Mouse (Mus musculus) hindbrain, embryonic 14.5 days (tissue): ENCODE data around the gene Fcrlb. TPM values are rescaled to one million over a fixed set of nuclear protein-coding genes. Genes with fewer than 3 reads are reported as not detected.

Source experiments
- ATAC-seq: fragments of 200-750 bp; cut with Nextera tagmentation; 2 replicates; pipeline ENCODE4 v1.8.0; 2017; ENCODE audit warnings: moderate number of reproducible peaks, mild to moderate bottlenecking, moderate TSS enrichment, moderate library complexity; ENCODE audit not compliant: low FRiP score
- DNase-seq: peaks from one replicate; pipeline ENCODE4 v3.0.0-alpha.2; 2015; ENCODE audit warnings: low spot score
- H3K27ac ChIP-seq: fragments of 300-500 bp; sonication (generic); 2 replicates; pipeline ENCODE4 v1.5.1; 2014; ENCODE audit warnings: mild to moderate bottlenecking, moderate library complexity
- H3K27me3 ChIP-seq: fragments of 300-500 bp; sonication (generic); 2 replicates; pipeline ENCODE4 v1.6.1; 2014; ENCODE audit warnings: mild to moderate bottlenecking, low read length, mixed read lengths; ENCODE audit not compliant: control insufficient read depth, insufficient read depth
- H3K36me3 ChIP-seq: fragments of 300-500 bp; sonication (generic); replicated peaks from 2 replicates; pipeline ENCODE4 v1.6.1; 2014; ENCODE audit not compliant: control insufficient read depth, insufficient read depth
- H3K4me1 ChIP-seq: fragments of 300-500 bp; sonication (generic); replicated peaks from 2 replicates; pipeline ENCODE4 v1.6.1; 2014; ENCODE audit warnings: antibody characterized with exemption, low read length, mixed read lengths; ENCODE audit not compliant: control insufficient read depth, insufficient read depth
- H3K4me2 ChIP-seq: fragments of 300-500 bp; sonication (generic); replicated peaks from 2 replicates; pipeline ENCODE4 v1.6.1; 2014; ENCODE audit warnings: mild to moderate bottlenecking, moderate library complexity
- H3K4me3 ChIP-seq: fragments of 300-500 bp; sonication (generic); replicated peaks from 2 replicates; pipeline ENCODE4 v1.5.1; 2014; ENCODE audit warnings: mild to moderate bottlenecking, low read length
- H3K9ac ChIP-seq: fragments of 300-500 bp; sonication (generic); 2 replicates; pipeline ENCODE4 v1.6.1; 2014
- H3K9me3 ChIP-seq: fragments of 300-500 bp; sonication (generic); 2 replicates; pipeline ENCODE4 v1.6.1; 2016; ENCODE audit warnings: low read length; ENCODE audit not compliant: control insufficient read depth
- WGBS: fragments of 180-500 bp; shearing (Covaris S2); extraction: QIAGEN DNeasy Blood & Tissue Kit; methylation state at CpG from one replicate; pipeline ENCODE4 v1.1.7; 2014; 5-methylcytosine and 5-hydroxymethylcytosine counted together
- polyA plus RNA-seq: library from polyadenylated mRNA; unstranded; fragments of >200 nt; fragmentation: Nextera tagmentation; extraction: Ambion mirVana; gene quantifications from 2 replicates; pipeline ENCODE4 v1.2.1, GENCODE M21; 2014

Fcrlb gene
- polyA plus RNA-seq, 1 experiment from 2014 or later: 0.75 TPM

- no peaks in the 10 kb centered on the region for H3K27me3 ChIP-seq
- DNase-seq: no peak
Measured at GRCm38 (mm10) chr1:170898413-170899075, 14.2 kb downstream of the Fcrlb start.

GRCm38 (mm10) chr1:170896651-170897281 lies 16.0 kb downstream of the Fcrlb start:
- ATAC-seq (no peak), DNase-seq (no peak)
- Histone ChIP-seq H3K9ac (no peak overlapping the region), H3K27ac (no peak overlapping the region), H3K36me3 (no peaks in the 10 kb centered on the region), H3K4me1 (no peaks in the 10 kb centered on the region), H3K4me2 (no peak overlapping the region), H3K27me3 (no peaks in the 10 kb centered on the region), H3K4me3 (no peak overlapping the region), H3K9me3 (no peaks in the 10 kb centered on the region)
- 89% methylated on average over 5 of the region's 5 CpGs for WGBS

More at GRCm38 (mm10) chr1:170898413-170899075, 14.2 kb downstream of the Fcrlb start:
- no peaks in the 10 kb centered on the region for H3K36me3 ChIP-seq
- H3K9ac ChIP-seq: no peak overlapping the region
- H3K4me1 ChIP-seq: no peaks in the 10 kb centered on the region
- no peak overlapping the region for H3K4me3 ChIP-seq
- H3K9me3 ChIP-seq: no peaks in the 10 kb centered on the region
- no peak overlapping the region for H3K27ac ChIP-seq
- 77% methylated on average over 16 of the region's 16 CpGs for WGBS
- no peak overlapping the region for H3K4me2 ChIP-seq
- ATAC-seq: no peak

GRCm38 (mm10) chr1:170894603-170895602 lies 17.8 kb downstream of the Fcrlb start:
- Histone ChIP-seq H3K9ac (no peak overlapping the region), H3K27me3 (no peaks in the 10 kb centered on the region), H3K9me3 (no peaks in the 10 kb centered on the region), H3K4me2 (no peak overlapping the region), H3K4me3 (no peak overlapping the region), H3K4me1 (no peaks in the 10 kb centered on the region), H3K27ac (no peak overlapping the region), H3K36me3 (no peaks in the 10 kb centered on the region)
- DNase-seq: peak; percentile 77
- 67% methylated on average over 9 of the region's 9 CpGs for WGBS
- ATAC-seq: no peak

- no peak for DNase-seq
Measured at GRCm38 (mm10) chr1:170892279-170892678, 20.5 kb downstream of the Fcrlb start.

GRCm38 (mm10) chr1:170891646-170892045 lies 21.1 kb downstream of the Fcrlb start:
- WGBS: 68% methylated on average over 2 of the region's 2 CpGs
- Histone ChIP-seq H3K4me2 (no peak overlapping the region), H3K27ac (no peak overlapping the region), H3K4me1 (no peaks in the 10 kb centered on the region), H3K9ac (no peak overlapping the region), H3K36me3 (no peaks in the 10 kb centered on the region), H3K4me3 (no peak overlapping the region), H3K27me3 (no peaks in the 10 kb centered on the region), H3K9me3 (no peaks in the 10 kb centered on the region)
- ATAC-seq (no peak), DNase-seq (no peak)

More at GRCm38 (mm10) chr1:170892279-170892678, 20.5 kb downstream of the Fcrlb start:
- Histone ChIP-seq H3K27me3 (no peaks in the 10 kb centered on the region), H3K27ac (no peak overlapping the region), H3K9me3 (no peaks in the 10 kb centered on the region), H3K36me3 (no peaks in the 10 kb centered on the region), H3K9ac (no peak overlapping the region), H3K4me2 (no peak overlapping the region), H3K4me1 (no peaks in the 10 kb centered on the region), H3K4me3 (no peak overlapping the region)
- ATAC-seq: no peak
- WGBS: 52% methylated on average over 1 of the region's 1 CpGs

- Histone ChIP-seq H3K4me2 (no peak overlapping the region), H3K9ac (no peak overlapping the region), H3K27me3 (no peaks in the 10 kb centered on the region), H3K9me3 (no peaks in the 10 kb centered on the region), H3K36me3 (no peaks in the 10 kb centered on the region), H3K4me1 (peaks cover 3% of the 10 kb centered on the region; the same call in 1 of the 2 replicates), H3K4me3 (no peak overlapping the region), H3K27ac (no peak overlapping the region)
- DNase-seq (no peak), ATAC-seq (no peak)
- WGBS: 68% methylated on average over 4 of the region's 4 CpGs
Measured at GRCm38 (mm10) chr1:170889310-170889709, 23.4 kb downstream of the Fcrlb start.

- peaks cover 8% of the 10 kb centered on the region; the same call in 1 of the 2 replicates for H3K4me1 ChIP-seq
- H3K36me3 ChIP-seq: no peaks in the 10 kb centered on the region
- H3K27me3 ChIP-seq: no peaks in the 10 kb centered on the region
- H3K9me3 ChIP-seq: no peaks in the 10 kb centered on the region
- H3K4me2 ChIP-seq: peak overlapping the region; percentile 75; the same call in 1 of the 2 replicates
- H3K9ac ChIP-seq: no peak overlapping the region
- no peak overlapping the region for H3K4me3 ChIP-seq
- H3K27ac ChIP-seq: no peak overlapping the region
- no peak for DNase-seq
- WGBS: 58% methylated on average over 6 of the region's 6 CpGs
- no peak for ATAC-seq
Measured at GRCm38 (mm10) chr1:170886044-170886458, 26.7 kb downstream of the Fcrlb start.

- no peaks in the 10 kb centered on the region for H3K27me3 ChIP-seq
- peak; percentile 93 for ATAC-seq
- H3K4me1 ChIP-seq: peaks cover 8% of the 10 kb centered on the region; the same call in 1 of the 2 replicates
- peak within 1 kb of the TSS; percentile 81 for H3K27ac ChIP-seq
- H3K9me3 ChIP-seq: no peaks in the 10 kb centered on the region
- under 1% methylated on average over 46 of the region's 46 CpGs for WGBS
- H3K4me2 ChIP-seq: peak within 1 kb of the TSS; percentile 75
- H3K9ac ChIP-seq: peak within 1 kb of the TSS; percentile 96
- H3K4me3 ChIP-seq: peak within 1 kb of the TSS; percentile 97
- peak; percentile 90 for DNase-seq
- peaks cover 7% of the 10 kb centered on the region; the same call in 1 of the 2 replicates for H3K36me3 ChIP-seq
Measured at GRCm38 (mm10) chr1:170884978-170885561, 27.7 kb downstream of the Fcrlb start, which contains the start of the genes Gm26620 and Dusp12. TSS of gene Gm26620 (plus strand) at chr1:170885065. TSS of gene Dusp12 (minus strand) at chr1:170885540.
